Mouse (Mus musculus): ENCODE data around the gene Dcaf4. TPM values are rescaled to one million over a fixed set of nuclear protein-coding genes. Genes with fewer than 3 reads are reported as not detected.

Gene Dcaf4
- total RNA-seq, 4 experiments from 2014 or later, result 31.2 to 34.0 (median 33.0) TPM

DNA sequence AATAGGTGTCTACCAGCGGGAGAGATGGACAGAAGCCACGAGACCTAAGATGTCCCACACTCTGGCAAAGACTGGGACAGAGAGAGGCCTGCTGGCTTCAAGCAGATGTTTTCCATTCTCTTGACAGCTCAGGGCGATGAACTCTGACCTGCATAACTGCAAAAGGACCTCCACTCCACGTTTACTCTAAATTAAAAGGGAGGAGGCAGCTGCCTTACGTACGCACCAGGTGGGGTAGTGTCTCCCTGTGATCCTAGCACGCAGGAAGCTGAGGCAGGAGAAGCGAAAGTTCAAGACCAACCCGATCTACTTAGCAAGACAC is 24.3 kb upstream of the Dcaf4 start:
- DNase-seq (ENCODE audit: low spot score in 2 of 2), result no peak

GRCm38 (mm10) chr12:83496336-83496735 is 23.9 kb upstream of the Dcaf4 start:
- DNase-seq (ENCODE audit: low spot score in 2 of 2), result no peak

- DNase-seq (ENCODE audit: low spot score in 2 of 2), result no peak
These were observed 23.5 kb upstream of the Dcaf4 start for GRCm38 (mm10) chr12:83496736-83497135.

DNA sequence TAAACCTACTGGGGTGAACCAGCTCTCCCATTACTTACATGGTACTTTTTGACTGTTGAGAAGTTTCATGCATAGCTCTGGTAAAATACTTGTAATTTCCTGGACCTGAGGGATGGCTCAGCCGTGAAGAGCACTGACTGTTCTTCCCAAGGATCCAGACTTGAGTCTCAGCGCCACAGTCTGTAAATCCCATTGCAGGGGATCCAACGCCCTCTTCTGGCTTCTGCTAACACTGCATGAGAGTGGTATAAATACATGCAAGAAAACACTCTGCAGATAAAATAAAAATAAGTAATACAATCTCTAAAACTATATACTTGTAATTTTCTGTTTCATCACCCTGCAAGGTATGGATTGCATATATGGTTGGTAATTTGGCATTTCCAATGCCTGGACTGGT is 22.3 kb upstream of the Dcaf4 start:
- DNase-seq (ENCODE audit: low spot score in 2 of 2), result no peak

DNA sequence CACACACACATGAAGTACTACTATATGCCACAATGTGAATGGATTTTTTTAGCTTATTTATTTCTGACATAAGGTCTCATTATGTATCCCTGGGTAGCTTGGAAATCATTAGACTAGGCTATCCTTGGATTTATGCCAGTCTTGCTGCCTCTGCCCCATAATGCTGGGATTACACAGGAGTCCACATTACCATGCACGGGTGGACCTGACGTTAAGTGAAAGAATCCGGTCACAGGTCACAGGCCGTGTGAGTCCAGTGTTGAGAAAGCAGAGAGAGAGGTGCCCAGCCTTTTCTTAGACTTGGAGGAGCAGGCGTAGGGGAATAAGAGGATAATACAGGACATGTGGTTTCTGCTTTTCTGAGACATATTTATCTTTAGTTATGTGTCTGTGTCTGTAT is 21.0 kb upstream of the Dcaf4 start:
- DNase-seq (ENCODE audit: low spot score in 2 of 2), result no peak

GRCm38 (mm10) chr12:83502190-83502589 is 18.1 kb upstream of the Dcaf4 start:
- no peak for DNase-seq (ENCODE audit: low spot score in 2 of 2)

- no peak for DNase-seq (ENCODE audit: low spot score in 2 of 2)
These were observed 13.7 kb upstream of the Dcaf4 start for GRCm38 (mm10) chr12:83506543-83506942.

DNA sequence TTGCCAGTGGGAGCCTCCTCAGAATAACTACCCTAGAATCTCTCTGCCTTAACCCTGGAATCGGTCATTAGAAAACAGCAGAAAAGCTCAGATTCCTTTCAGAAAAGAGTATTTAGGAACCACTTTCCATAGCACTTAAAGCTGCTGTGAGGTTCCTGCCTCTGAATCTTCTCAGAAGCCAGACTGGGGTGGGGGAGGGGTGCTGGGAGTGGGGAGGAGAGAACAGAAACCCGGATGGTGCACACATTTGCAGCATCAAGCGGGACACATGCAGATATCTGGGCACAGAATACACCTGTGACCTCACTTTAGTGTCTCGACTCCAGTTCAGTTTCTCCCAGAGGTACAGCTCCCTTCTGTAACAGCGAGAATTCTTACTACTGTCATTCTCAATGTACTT is 9.7 kb upstream of the Dcaf4 start:
- no peak for DNase-seq (ENCODE audit: low spot score in 2 of 2)

DNA sequence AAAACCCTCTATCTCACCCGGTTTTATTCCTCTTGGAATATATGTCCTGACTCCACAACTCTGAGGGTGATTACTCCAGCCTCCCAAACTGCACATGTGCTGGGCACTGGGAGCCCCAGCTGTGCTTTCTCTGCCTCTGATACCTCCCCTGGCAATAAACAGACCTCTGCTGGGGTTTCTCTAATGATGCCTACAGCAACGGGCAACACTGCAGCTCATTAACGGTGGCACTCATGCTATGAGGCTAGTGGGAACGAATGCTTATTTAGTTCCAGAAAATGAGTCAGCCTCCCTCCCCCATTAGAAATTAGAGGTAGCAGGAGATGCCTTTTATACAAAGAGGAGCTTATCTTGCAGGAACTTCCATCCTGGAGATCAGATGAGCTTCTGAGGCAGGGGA is 7.5 kb upstream of the Dcaf4 start:
- DNase-seq (ENCODE audit: low spot score in 2 of 2), result no peak

GRCm38 (mm10) chr12:83513185-83513584 is 7.1 kb upstream of the Dcaf4 start:
- DNase-seq (ENCODE audit: low spot score in 2 of 2), result no peak

DNA sequence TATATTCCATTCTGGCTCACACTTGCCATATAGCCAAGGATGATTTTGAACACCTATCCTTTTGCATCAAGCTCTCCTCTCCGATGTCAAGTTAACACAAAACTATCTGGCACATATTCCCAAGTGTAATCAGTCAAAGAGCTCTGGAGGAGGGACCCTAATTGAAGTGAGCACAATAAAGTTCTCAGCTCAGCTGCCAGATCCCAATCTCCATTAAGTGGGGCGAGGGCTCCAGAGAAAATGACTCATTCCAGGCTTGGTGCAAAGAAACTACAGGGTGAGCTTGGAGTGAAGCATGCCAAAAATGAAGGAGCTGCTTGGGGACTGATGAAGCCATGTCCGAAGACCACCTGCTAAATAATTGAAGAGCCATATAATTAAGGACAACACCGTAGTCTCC is 6.0 kb upstream of the Dcaf4 start:
- no peak for DNase-seq (ENCODE audit: low spot score in 2 of 2)

DNA sequence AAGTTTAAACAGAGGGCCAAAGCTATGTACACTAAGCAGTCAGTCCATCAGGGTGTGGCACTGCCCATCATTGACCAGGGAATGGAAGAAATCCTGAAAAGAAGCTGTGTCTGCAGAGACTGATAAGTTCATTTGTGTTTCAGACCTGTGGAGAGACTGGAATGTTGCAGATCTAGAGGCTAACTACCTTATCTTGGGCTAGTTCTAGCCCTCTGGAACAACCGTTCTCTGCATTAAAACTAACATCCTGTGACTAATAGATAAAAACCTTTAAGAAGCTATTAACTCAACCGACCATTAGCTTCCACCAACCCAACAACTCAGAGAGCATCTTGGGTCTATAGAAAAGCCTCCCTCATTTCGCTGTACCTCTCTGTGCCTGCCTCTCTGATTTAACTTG is 2.7 kb upstream of the Dcaf4 start:
- no peak for DNase-seq (ENCODE audit: low spot score in 2 of 2)

DNA sequence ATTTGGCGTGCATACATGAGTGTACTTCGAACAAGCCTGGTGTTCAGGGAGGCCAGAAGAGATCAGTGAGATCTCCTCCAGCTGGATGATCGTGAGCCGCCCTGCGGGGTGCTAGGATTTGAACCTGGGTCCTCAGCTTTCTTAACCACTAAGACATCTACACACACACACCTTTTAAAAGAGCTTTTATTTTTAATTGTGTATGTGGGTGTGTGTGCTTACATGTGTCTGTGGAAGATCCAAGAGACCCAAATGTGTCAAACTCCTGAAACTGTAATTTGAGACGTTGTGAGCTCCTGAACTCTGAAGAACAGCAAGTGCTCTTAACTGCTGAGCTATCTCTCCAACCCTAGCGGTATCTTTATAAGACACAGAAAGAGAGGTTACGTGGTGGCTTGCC is 817 bp downstream of the Dcaf4 start:
- DNase-seq (ENCODE audit: low spot score in 2 of 2), result no peak

DNA sequence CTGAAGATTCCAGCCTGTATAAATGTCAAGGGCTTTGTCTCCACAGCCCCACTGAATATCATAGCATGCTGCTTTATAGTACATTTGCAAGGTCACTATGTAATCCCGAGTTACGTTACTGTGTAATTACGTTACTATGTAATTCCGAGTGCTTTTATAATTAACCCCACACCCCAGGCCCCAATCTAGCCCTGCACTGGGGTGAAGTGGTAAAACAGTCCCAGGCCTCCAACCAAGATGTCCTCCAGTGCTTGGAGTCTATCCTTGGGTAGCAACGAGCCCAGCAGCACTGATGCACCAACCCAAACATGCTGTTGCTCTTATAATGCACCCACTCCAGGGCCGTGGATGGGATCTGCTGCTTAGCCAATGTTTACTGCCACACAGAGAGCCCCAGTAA is 2.8 kb downstream of the Dcaf4 start:
- no peak for DNase-seq (ENCODE audit: low spot score in 2 of 2)

DNA sequence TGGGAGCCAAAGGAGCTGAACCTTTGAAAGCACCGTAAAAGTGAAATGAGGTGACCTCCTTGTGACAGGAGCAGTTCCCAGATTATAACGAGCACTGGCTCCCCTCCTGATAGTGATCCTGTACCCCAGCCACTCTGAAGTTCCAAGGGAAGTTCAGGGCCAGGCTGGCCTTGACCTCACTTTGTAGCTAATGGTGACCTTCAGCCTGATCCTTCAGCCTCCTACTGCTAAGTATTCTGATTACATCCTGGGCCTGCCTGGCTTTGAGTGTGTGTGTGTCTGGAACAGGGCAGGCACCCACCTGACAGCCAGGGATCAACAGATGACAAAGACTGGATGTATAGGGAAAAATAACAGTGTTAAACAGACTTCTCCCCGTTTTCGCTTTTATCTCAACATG is 3.6 kb downstream of the Dcaf4 start:
- DNase-seq (ENCODE audit: low spot score in 2 of 2), result no peak

GRCm38 (mm10) chr12:83524329-83524728 is 4.1 kb downstream of the Dcaf4 start:
- no peak for DNase-seq (ENCODE audit: low spot score in 2 of 2)

GRCm38 (mm10) chr12:83525822-83526544 is 5.7 kb downstream of the Dcaf4 start:
- DNase-seq (ENCODE audit: low spot score in 2 of 2), result no peak

- no peak for DNase-seq (ENCODE audit: low spot score in 2 of 2)
These were observed 7.5 kb downstream of the Dcaf4 start for GRCm38 (mm10) chr12:83527816-83528215.

DNA sequence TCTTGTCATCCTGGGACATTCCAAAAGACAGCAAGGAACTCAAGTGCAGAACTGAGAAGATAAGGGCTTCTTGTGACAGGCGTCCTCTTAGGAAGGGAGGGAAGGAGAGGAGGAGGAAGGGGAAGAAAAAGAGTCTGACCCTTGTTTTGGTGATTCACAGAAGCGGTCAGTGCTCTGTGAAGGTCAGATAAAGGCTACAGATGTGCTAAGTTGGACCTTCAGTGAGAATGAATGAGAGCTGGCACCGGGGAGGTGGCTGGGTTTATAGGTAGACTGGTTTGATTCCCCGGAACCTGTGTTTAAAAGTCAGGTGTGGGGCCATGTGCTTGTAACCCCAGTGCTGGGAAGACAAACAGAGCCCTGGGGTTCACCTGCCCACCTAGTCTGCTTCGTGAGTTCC is 8.4 kb downstream of the Dcaf4 start:
- no peak for DNase-seq (ENCODE audit: low spot score in 2 of 2)

- DNase-seq (ENCODE audit: low spot score in 2 of 2), result no peak
These were observed 11.7 kb downstream of the Dcaf4 start for GRCm38 (mm10) chr12:83531992-83532391.

DNA sequence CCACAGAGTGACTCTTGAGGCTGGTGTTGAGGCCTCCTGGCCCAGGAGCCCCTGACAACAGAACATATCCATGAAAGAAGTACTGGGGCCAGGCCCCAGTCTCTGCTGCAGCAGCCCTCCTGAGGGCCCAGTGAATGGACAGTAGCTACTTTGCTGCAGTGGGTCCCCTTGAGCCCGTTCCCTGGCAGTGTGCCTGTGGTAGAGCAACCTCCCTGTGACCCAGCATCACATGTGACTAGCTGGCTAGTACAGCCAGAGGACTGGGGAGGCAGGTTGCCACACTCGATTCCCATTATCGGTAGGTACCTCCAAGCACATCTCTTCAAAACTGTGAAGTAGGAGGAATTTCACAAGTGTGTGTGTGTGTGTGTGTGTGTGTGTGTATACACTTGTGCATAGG is 12.7 kb downstream of the Dcaf4 start:
- DNase-seq (ENCODE audit: low spot score in 2 of 2), result no peak

GRCm38 (mm10) chr12:83534190-83534589 is 13.9 kb downstream of the Dcaf4 start:
- no peak for DNase-seq (ENCODE audit: low spot score in 2 of 2)

GRCm38 (mm10) chr12:83535428-83535827 is 15.2 kb downstream of the Dcaf4 start:
- DNase-seq (ENCODE audit: low spot score in 2 of 2), result no peak

DNA sequence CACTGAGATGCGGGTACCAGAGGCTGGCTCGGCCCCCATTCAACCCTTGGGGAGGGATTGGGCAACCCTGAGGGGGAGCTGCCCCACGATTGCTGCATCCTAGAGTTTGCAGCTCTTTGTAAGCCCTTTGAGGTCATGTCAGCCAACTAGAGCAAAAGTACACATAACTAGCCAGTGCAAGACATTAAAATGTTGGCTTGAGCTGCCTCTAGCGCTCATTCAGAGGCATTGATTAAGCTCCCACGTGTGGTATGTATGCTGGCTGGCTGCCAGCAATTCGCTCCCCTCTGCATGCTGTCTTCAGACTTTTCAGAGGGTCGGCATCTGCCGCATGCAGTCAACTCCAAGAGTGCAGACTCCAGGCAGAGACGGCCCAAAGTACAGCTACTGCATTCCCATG is 15.8 kb downstream of the Dcaf4 start:
- no peak for DNase-seq (ENCODE audit: low spot score in 2 of 2)
